Mouse (Mus musculus) erythroblast, embryonic 14.5 days (primary cell): ENCODE measurements around the gene Pced1b. TPM values are rescaled to one million over a fixed set of nuclear protein-coding genes. Genes with fewer than 3 reads are reported as not detected.

Experiments used
- H3K27me3 ChIP-seq: 2 replicates; pipeline ENCODE4 v1.6.1; 2012; ENCODE audit warnings: inconsistent platforms; ENCODE audit not compliant: control insufficient read depth
- H3K36me3 ChIP-seq: 2 replicates; pipeline ENCODE4 v1.6.1; 2012; ENCODE audit warnings: mild to moderate bottlenecking, inconsistent platforms; ENCODE audit not compliant: control insufficient read depth
- H3K4me1 ChIP-seq: 2 replicates; pipeline ENCODE4 v1.6.1; 2012; ENCODE audit warnings: inconsistent platforms; ENCODE audit not compliant: control insufficient read depth
- H3K4me3 ChIP-seq: replicated peaks from 2 replicates; pipeline ENCODE3; 2012; ENCODE audit warnings: moderate library complexity, mild to moderate bottlenecking, inconsistent platforms
- H3K9me3 ChIP-seq: 2 replicates; pipeline ENCODE4 v1.6.1; 2012; ENCODE audit warnings: low read length, inconsistent platforms, mixed read lengths; ENCODE audit not compliant: control insufficient read depth
- GATA1 ChIP-seq: IDR thresholded peaks from 2 replicates; pipeline ENCODE4 v1.6.1; 2012; ENCODE audit warnings: low read length, inconsistent platforms, mixed read lengths
- TAL1 ChIP-seq: IDR thresholded peaks from 3 replicates; pipeline ENCODE4 v1.6.1; 2012; ENCODE audit warnings: low read length, inconsistent platforms, mixed read lengths
- polyA plus RNA-seq: library from polyadenylated mRNA; stranded (reverse); fragments of >175 nt; gene quantifications from 2 replicates; pipeline ENCODE4 v1.2.3, GENCODE M21; 2012

The Pced1b gene
- polyA plus RNA-seq, 1 experiment: 1.2 TPM

- Histone ChIP-seq H3K9me3 (no peaks in the 10 kb centered on the region), H3K4me3 (no peak overlapping the region), H3K27me3 (no peaks in the 10 kb centered on the region), H3K4me1 (peaks cover 33% of the 10 kb centered on the region), H3K36me3 (peaks cover 4% of the 10 kb centered on the region)
- TF ChIP-seq TAL1 (no peak), GATA1 (no peak)
Observed at GRCm38 (mm10) chr15:97390778-97391177, 143.9 kb downstream of the Pced1b start.

- Histone ChIP-seq H3K4me1 (peaks cover 30% of the 10 kb centered on the region), H3K36me3 (no peaks in the 10 kb centered on the region; the same call in 1 of the 2 replicates), H3K9me3 (no peaks in the 10 kb centered on the region), H3K4me3 (no peak overlapping the region), H3K27me3 (no peaks in the 10 kb centered on the region)
- TF ChIP-seq TAL1 (no peak), GATA1 (no peak)
Observed at GRCm38 (mm10) chr15:97391436-97391835, 144.5 kb downstream of the Pced1b start.

GRCm38 (mm10) chr15:97394561-97394960 lies 147.7 kb downstream of the Pced1b start:
- TF ChIP-seq GATA1: no peak
- no peak for TF ChIP-seq TAL1

GRCm38 (mm10) chr15:97396586-97397299 lies 149.8 kb downstream of the Pced1b start:
- Histone ChIP-seq H3K27me3 (no peaks in the 10 kb centered on the region), H3K4me3 (no peak overlapping the region), H3K4me1 (peaks cover 30% of the 10 kb centered on the region), H3K9me3 (peaks cover 3% of the 10 kb centered on the region), H3K36me3 (no peaks in the 10 kb centered on the region)
- TF ChIP-seq TAL1: no peak
- TF ChIP-seq GATA1: no peak

More at GRCm38 (mm10) chr15:97394561-97394960, 147.7 kb downstream of the Pced1b start:
- no peaks in the 10 kb centered on the region for H3K27me3 ChIP-seq
- peaks cover 3% of the 10 kb centered on the region for H3K9me3 ChIP-seq
- no peaks in the 10 kb centered on the region for H3K36me3 ChIP-seq
- no peak overlapping the region for H3K4me3 ChIP-seq
- peaks cover 37% of the 10 kb centered on the region for H3K4me1 ChIP-seq

- no peak overlapping the region for H3K4me3 ChIP-seq
- H3K4me1 ChIP-seq: peaks cover 25% of the 10 kb centered on the region
- H3K9me3 ChIP-seq: peaks cover 3% of the 10 kb centered on the region
- H3K36me3 ChIP-seq: no peaks in the 10 kb centered on the region
- TF ChIP-seq GATA1 (no peak), TAL1 (no peak)
- H3K27me3 ChIP-seq: no peaks in the 10 kb centered on the region
Observed at GRCm38 (mm10) chr15:97397793-97398192, 150.9 kb downstream of the Pced1b start.

GRCm38 (mm10) chr15:97400866-97401265 lies 154.0 kb downstream of the Pced1b start:
- H3K9me3 ChIP-seq: peaks cover 3% of the 10 kb centered on the region
- TF ChIP-seq TAL1 (no peak), GATA1 (no peak)
- H3K36me3 ChIP-seq: no peaks in the 10 kb centered on the region
- H3K4me1 ChIP-seq: peaks cover 37% of the 10 kb centered on the region
- no peaks in the 10 kb centered on the region for H3K27me3 ChIP-seq
- no peak overlapping the region for H3K4me3 ChIP-seq

- no peak overlapping the region for H3K4me3 ChIP-seq
- peaks cover 3% of the 10 kb centered on the region; the same call in 1 of the 2 replicates for H3K27me3 ChIP-seq
- no peaks in the 10 kb centered on the region; the same call in 1 of the 2 replicates for H3K9me3 ChIP-seq
- H3K4me1 ChIP-seq: peaks cover 17% of the 10 kb centered on the region
- TF ChIP-seq GATA1 (no peak), TAL1 (no peak)
- H3K36me3 ChIP-seq: no peaks in the 10 kb centered on the region
Observed at GRCm38 (mm10) chr15:97404483-97404882, 157.6 kb downstream of the Pced1b start.

GRCm38 (mm10) chr15:97404998-97405397 lies 158.1 kb downstream of the Pced1b start:
- Histone ChIP-seq H3K27me3 (peaks cover 3% of the 10 kb centered on the region; the same call in 1 of the 2 replicates), H3K9me3 (no peaks in the 10 kb centered on the region; the same call in 1 of the 2 replicates), H3K4me3 (no peak overlapping the region), H3K36me3 (no peaks in the 10 kb centered on the region), H3K4me1 (peaks cover 17% of the 10 kb centered on the region)
- TF ChIP-seq TAL1 (peak; percentile 28; the same call in 1 of the 3 replicates), GATA1 (peak; percentile 26; the same call in 1 of the 2 replicates)

- Histone ChIP-seq H3K4me1 (peaks cover 17% of the 10 kb centered on the region), H3K4me3 (no peak overlapping the region), H3K27me3 (peaks cover 5% of the 10 kb centered on the region; the same call in 1 of the 2 replicates), H3K9me3 (no peaks in the 10 kb centered on the region; the same call in 1 of the 2 replicates), H3K36me3 (no peaks in the 10 kb centered on the region)
- TF ChIP-seq GATA1: no peak
- no peak for TF ChIP-seq TAL1
Observed at GRCm38 (mm10) chr15:97406105-97406504, 159.2 kb downstream of the Pced1b start.
